Mouse (Mus musculus): ENCODE measurements around the gene 1810043G02Rik. TPM values are rescaled to one million over a fixed set of nuclear protein-coding genes. Genes with fewer than 3 reads are reported as not detected.
"Not testable (repeated sequence)": the region's sequence is repeated elsewhere in the genome, so short reads cannot be mapped to it uniquely, and the experiment has no call there.

The 1810043G02Rik gene
- total RNA-seq, 2 experiments from 2014 or later: 35.2 to 37.4 TPM

DNA sequence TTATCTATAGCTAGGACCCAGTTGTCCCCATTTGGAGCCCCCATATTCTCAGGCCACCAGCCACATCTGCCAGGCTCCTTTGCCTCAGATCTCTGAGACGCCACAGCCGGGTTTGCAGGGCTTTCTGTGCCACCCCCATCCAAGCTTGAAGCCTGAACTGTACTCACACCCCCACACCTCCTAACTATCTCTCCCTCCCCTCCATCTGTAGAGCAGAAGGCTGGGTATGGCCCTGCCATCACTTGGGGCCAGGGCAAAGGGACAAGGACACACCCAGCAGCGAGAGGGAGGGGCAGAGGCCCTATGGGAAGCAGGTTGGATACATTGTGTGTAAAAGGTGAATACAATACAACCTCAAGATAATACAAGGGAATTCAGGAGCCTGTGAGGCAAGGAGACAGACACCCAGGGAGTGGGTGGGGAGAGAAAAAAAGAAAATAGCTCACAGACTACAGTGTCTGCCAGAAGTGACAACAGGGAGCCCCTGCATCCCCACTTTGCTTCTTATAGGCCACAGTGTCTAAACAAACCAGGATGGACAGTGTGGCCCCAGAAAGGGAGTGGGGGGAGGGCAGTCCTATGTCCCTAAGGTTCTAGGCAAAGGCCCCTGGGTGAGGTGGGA, 26.3 kb downstream of the 1810043G02Rik start:
- no peak for DNase-seq (ENCODE audit: low spot score in 2 of 2)

DNA sequence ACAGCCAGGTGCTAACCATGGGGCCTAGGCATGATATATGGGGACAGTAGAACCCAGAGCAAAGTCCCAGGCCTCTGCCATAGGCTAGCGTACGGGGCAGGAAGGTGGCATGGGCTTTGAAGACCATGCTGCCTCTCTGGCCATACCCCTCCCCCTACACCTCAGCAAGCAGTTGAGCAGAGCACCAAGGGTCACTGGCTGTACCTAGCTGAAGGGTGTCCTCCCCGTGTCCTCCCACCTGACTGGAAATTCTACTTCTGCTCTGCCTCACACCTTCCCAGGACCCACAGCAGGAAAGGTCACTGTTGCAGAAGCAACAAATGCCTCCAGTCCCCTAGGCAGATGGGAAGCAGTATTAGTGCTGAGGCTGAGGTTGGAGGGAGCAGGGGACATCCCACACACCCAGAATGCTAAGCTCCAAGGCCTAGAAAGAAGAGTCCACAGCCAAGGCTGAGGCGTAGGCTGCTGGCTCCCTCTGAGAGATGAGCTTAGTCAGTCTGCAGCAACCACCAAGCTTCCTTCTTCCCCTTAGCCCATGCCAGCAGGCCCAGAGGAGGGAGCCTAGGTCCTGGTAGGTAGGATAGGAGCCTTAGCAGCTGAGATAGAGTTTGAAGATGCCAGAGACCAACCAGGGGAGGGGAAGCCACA, 27.6 kb downstream of the 1810043G02Rik start:
- DNase-seq (ENCODE audit: low spot score in 2 of 2): no peak

DNA sequence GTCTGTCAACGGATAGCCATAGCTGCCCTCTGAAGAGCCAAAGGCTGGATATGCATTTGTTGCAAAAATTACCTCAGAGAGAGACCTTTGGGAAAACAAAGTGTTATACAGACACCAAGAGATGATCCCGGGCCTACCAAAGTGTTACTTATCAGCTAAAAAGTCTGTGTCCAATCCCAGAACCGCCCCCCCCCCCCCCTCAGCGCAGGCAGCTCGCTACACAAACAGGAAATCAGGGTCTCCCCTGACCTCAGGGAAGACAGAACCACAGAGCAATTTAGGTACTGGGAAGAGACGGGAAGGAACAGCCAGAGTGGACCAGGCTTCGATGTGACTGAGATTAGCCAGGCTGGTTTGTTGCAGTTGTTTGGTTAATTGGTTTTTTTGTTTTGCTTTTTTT, 28.9 kb downstream of the 1810043G02Rik start:
- no peak for DNase-seq (ENCODE audit: low spot score in 2 of 2)

DNA sequence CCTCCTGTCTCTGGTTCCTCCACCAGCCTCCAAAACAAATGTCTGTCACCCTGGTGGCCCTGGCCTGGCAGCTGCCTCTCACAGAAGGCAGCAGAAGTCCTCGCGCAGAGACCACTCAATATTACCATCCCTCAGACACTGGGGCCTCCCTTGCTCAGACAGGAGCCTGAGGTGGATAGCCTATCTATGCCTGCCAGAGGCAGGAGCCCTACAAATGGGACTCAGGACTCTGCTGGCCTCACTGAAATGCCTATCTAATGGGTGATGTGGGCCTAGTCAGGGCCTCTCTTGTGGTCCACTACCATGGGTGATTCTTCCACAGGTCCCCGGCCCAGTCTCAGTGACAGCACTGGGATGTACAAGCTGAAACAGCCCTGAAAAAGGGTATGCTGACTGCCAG, 29.8 kb downstream of the 1810043G02Rik start:
- no peak for DNase-seq (ENCODE audit: low spot score in 2 of 2)

DNA sequence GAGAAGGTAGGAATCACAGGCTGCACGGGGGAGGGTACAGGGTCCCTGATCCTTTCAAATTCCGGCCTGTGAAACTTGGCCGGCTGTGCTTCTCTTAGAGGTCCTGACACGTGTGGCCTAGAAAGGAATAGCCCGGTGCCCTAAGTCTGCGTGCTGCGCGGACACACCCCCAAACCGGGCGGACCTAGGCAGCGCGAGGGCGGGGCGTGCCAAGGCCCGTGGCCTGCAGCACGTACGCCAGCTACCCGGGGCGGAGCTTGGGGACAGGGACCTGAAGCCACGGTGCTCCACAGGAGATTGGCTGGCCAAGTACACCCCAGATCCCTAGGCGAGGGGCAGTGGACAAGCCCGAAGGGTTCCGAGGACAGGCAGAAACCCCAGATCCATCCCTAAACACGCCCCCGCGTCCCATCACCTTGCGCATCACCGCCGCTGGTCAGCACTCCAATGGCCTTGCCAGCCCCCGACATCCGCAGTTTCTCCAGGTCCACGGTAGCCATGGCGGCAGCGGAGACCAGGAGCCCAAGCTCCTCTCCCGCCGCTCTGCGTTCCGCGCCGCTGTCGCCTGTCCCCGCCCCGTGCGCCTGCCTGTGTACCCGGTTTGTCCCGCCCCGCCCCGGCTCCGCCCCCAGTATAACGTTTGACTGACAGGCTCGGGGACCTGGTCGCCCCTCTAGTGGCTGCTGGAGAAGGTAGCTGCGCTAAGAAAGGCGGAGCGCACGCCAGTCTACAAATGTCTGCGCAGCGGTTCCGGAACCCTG, 31.0 kb downstream of the 1810043G02Rik start:
- DNase-seq (ENCODE audit: low spot score in 2 of 2): peak; percentile 90 to 94

DNA sequence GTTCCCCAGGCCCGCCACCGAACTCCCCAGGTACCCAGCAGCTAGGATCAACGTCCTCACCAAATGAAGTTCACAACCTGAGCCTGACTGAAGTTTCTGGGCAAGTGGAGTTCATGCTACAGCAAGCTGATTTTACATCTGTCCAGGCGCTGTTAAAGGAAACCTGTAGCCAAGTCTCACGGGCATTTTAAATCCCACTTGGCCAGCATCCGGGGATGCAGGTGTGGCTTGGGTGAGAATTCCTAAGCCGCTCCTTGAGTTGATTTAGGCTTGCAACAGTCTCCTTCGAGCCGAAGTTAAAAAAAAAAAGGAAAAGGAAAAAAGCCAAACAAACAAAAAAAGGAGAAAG, 31.6 kb downstream of the 1810043G02Rik start, which contains the start of gene Pfkl:
Gene Pfkl, minus strand, starts transcription at position 139 of the 349 bp plus-strand sequence.
- DNase-seq (ENCODE audit: low spot score in 2 of 2): no peak

DNA sequence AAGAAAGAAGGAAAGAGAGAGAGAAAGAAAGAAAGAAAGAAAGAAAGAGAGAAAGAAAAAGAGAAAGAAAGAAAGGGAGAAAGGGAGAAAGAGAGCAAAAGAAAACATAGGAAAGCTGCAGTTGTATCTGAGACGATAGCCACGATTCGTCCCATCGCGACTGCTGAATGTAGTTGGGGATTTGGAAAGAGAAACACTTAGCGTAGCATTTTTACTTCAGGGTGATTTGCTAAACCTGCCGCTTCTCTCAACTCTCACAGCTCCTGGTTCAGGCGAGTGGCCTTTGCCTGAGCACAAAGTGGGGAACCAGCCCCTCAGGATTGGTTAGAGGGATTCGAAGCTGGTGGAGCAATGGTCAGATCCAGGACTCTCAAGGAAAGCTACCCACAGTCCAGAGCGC, 32.0 kb downstream of the 1810043G02Rik start:
- DNase-seq (ENCODE audit: low spot score in 2 of 2): no peak

DNA sequence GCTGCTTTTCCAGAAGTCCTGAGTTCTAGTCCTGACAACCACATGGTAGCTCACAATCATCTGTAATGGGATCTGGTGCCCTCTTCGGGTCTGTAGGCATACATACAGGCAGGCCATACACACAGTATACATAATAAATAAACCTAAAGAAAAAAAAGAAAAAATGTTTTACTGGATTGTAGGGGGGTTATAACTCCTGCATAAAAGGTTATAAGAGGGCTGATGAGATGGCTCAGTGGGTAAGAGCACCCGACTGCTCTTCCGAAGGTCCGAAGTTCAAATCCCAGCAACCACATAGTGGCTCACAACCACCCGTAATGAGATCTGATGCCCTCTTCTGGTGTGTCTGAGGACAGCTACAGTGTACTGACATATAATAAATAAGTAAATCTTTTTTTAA, 32.8 kb downstream of the 1810043G02Rik start:
- not testable (repeated sequence) for DNase-seq (ENCODE audit: low spot score in 2 of 2)

DNA sequence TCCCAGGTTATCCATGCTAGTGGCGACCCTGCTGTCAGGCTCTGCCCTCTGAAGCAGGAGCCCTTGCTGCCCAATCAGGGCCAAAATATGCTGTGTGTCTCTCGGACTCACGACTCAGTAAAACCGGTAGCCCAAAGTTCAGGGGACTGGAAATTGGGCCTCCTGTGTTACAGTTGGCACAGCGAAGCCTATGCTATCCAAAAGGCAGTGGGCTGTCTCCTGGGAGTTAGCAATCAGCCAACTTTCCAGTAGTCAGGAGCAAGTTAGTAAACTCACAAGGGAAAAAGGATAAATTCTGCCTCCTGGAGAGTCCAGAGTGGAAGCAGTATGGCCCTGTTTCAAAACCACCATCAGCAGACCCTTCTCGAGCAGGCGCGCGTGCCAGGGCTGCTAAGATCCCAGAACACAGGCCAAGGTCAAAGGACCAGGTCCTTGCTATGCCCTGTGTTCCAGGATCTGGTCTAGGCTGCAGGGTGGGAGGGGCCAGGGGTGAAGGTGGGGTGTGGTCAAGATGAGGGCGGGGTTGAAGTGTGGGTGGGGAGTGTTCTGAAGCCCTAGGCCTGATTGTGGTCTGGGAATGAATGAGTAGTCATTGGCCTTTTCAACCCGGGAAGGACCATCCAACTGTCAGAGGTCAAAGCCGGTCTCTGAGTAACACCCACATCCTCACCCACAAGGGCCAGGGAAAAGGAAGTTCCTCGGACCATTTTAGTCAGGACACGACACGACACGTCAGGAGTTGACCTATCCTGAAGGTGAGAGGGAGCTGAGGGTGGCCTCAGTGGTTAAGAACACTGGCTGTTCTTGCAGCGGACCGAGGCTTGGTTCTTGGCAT, 34.6 kb downstream of the 1810043G02Rik start:
- no peak for DNase-seq (ENCODE audit: low spot score in 2 of 2)

DNA sequence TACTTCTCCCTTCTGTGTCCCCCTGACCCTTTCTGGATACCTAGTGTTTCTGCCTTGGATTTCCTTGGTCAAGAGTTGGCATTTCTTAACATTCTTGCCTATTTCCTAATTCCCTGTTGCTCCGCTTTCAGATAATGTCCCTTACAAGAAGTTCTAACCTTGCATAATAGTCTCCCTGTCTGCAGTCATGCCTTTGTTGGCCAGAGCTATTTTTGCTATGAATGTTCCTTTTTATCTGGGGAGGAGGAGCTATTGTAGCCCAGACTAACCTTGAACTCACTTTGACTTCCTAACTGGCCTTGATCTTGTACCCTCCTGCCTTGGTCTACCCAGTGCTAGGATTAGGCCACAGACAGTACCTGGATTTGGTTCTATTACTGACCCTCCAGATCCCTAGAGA, 37.2 kb downstream of the 1810043G02Rik start:
- DNase-seq (ENCODE audit: low spot score in 2 of 2): no peak

DNA sequence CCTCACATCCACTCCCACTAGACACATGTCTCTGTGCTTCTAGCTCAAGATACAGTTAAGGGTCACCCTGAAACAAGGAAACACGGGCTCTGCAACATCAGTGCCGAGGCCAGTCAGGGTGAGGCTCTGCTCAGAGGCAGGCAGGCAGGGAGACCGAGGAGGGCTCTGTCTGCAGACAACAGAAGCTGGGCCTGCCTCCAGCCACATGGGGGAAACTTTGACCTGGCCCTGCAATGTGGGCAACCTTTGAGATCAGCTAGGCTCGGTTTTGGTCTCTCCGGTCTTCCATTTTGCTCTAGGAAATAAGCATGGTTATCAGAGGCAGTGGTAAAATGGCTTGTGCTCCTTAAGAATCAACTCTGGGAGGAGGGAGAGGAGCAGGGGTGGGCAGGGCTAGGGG, 38.0 kb downstream of the 1810043G02Rik start:
- no peak for DNase-seq (ENCODE audit: low spot score in 2 of 2)

DNA sequence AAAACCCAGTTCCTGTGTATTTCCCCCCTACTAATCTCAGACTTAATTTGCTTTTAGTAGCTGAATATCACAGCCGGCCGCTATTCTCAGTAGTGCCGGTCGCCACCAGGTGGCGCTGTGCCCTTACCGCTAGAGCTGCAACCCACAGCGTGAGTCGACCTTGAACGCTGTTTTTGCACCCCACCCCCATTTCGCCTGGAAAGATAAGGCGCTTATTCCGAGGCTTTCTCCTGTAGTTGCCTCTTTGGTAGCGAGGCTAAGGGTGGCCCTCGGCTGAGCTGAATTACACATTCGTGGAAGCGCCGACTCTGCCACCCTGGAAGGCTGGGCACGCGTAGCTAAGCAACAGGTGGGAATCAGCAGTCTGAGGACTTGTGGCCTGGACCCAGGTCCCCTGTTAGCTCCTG, 40.5 kb downstream of the 1810043G02Rik start:
- peak; percentile 71 to 79 for DNase-seq (ENCODE audit: low spot score in 2 of 2)

DNA sequence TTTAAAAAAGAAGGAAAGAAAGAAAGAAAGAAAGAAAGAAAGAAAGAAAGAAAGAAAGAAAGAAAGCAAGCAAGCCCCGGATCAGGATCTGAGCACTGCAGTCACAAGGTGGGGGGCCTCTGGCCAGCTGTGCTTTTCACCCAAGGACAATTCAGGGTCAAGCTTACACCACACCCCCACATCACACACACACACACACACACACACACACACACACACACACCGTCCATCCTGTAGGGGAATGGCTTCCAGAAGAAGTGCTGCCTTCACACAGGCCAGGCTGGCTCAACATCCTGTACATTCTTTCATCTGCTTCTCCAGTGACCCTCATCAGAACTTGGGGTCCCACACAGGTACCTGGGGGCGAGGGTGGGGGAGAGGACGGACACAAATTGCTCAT, 41.0 kb downstream of the 1810043G02Rik start:
- DNase-seq (ENCODE audit: low spot score in 2 of 2): no peak

DNA sequence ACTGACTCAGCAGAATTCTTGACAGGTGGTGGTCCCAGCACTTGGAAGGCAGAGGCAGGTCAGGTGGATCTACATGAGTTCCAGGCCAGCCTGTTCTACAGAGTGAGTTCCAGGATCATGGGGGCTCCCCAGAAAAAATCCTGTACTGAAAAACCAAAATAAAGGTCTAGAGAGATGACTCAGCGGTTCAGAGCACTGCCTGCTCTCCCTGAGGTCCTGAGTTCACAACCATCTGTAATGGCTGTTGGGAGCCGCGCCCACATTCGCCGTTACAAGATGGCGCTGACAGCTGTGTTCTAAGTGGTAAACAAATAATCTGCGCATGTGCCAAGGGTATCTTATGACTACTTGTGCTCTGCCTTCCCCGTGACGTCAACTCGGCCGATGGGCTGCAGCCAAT, 41.7 kb downstream of the 1810043G02Rik start:
- DNase-seq (ENCODE audit: low spot score in 2 of 2): not testable (repeated sequence)

DNA sequence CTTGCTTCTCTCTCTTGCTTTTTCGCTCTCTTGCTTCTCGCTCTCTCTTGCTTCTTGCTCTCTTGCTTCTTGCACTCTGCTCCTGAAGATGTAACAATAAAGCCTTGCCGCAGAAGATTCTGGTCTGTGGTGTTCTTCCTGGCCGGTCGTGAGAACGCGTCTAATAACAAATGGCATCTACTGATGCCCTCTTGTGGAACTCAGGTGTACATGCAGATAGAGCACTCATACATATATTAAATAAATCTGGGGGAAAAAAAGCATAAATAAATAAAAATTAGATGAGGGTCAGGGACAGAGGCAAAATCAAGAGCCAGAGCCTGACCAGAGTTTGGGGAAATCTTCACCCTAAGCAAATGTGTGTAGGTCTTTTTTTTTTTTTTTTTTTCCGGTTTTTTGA, 47.1 kb downstream of the 1810043G02Rik start:
- not testable (repeated sequence) for DNase-seq (ENCODE audit: low spot score in 2 of 2)

DNA sequence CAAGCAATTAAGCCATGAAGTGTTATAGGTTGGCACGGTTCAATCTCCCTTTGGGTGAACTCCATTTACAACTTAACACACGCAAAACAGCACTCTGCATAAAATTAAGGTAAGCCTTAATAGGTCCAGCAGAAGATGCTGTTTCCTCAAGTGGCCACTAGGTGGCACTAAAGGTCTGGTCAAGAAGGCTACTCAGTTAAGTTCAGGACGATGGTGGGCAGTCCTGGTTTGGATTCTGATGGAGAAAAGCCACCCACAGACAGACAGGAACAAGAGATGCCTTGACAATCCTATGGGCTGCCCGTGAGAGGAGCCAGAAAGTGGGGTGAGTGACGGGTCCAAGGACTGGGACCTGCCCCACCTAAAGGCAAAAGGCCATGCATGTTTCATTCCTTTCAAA, 49.8 kb downstream of the 1810043G02Rik start:
- DNase-seq (ENCODE audit: low spot score in 2 of 2): peak; percentile 58 to 77

DNA sequence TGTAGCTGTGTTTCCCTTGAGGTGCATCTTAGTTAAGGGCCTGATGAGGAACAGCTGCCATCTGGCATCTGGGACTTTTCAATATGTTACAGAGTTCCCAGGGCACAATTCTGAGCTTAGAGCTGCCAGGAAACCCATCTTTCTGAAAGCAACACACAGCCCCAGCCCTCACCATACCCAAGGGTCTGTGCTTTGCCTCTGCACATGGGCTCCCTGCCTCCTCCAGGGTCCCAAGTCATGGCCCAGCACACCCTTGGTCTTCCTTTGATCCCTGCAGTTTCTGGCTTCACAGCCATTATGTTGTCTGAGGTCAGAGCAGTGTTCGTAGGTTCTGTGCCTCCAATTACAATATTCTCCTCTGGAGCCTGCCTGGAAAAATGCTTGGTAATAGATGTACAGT, 50.8 kb downstream of the 1810043G02Rik start:
- DNase-seq (ENCODE audit: low spot score in 2 of 2): no peak

DNA sequence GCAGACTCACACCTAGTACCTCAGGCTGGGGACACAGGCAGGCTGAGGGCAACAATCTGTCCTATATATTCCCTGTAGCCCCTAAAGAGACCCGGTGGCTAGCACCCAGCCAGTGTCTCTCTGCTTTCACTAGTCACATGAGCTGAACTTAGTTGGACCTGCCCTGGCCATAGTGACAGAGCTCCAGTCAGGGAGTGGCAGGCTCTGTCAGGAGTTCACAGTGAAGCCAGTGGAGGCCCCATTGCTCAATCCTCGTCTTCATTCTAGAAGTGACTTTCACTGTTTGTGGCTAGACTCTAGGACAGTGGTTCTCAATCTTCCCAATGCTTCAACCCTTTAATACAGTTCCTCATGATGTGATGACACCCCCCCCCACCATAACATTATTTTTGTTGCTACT, 53.7 kb downstream of the 1810043G02Rik start:
- DNase-seq (ENCODE audit: low spot score in 2 of 2): no peak
